In the genomic region with DNA sequence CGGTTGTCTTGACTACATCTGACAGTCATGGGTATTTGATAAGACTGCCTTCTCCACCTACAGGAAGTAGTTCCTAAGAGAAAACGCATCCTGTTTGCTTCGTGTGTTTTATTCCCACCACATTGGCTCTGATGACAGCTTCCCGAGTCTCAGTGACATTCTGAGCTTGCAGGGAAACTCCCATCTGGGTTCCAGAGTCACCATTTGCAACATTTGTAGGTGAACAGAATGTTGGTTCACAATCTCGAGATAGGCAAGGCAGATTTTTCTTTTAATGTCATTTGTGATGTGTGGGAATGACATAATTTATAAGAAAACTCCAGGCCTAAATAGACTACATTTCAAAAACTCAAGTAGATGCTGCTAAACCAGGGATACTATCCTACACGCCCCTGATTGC, we compare ENCODE assay signal across 17 mouse cellular contexts.
"Had no signal": no experiment of that assay in that cellular context is flagged by ENCODE, and none has a peak within 500 bp of the region (broad histone marks: within the 10 kb centered on the region; RNA-seq: fewer than 3 reads in every experiment).

No protein-coding gene starts in this region.

- H3K27me3 ChIP-seq: neural tube, embryonic 12.5 days; neural tube, embryonic 13.5 days; neural tube, embryonic 15.5 days; stomach, embryonic 15.5 days had no signal

- DNase-seq: retina, postnatal 1 day; right cerebral cortex, adult 18-20 months; right cerebral cortex, postnatal 14 days; right cerebral cortex, postnatal 25 days; right cerebral cortex, postnatal 4 days; spleen, adult 18-20 months; thymus, adult 18-20 months; thymus, adult 2 months; thymus, postnatal 14 days; thymus, postnatal 25 days; thymus, postnatal 36 days; thymus, postnatal 4 days had no signal

- H3K27ac ChIP-seq: neural tube, embryonic 12.5 days; neural tube, embryonic 13.5 days; neural tube, embryonic 15.5 days; stomach, embryonic 15.5 days; stomach, postnatal 0 days had no signal

- H3K36me3 ChIP-seq: neural tube, embryonic 12.5 days; neural tube, embryonic 13.5 days; neural tube, embryonic 15.5 days; stomach, embryonic 15.5 days had no signal

- H3K9me3 ChIP-seq: neural tube, embryonic 12.5 days; neural tube, embryonic 13.5 days; neural tube, embryonic 15.5 days; stomach, embryonic 15.5 days had no signal

- H3K9ac ChIP-seq: neural tube, embryonic 12.5 days; neural tube, embryonic 13.5 days; neural tube, embryonic 15.5 days; stomach, embryonic 15.5 days had no signal

- H3K4me3 ChIP-seq: neural tube, embryonic 12.5 days; neural tube, embryonic 13.5 days; neural tube, embryonic 15.5 days; stomach, embryonic 15.5 days had no signal

- H3K4me2 ChIP-seq: neural tube, embryonic 12.5 days; neural tube, embryonic 13.5 days; neural tube, embryonic 15.5 days; stomach, embryonic 15.5 days had no signal
